Comparison of ENCODE assay signal across 28 mouse cellular contexts in genomic region chr10:44518631-44519030, GRCm38 (mm10). TPM values are rescaled to one million over a fixed set of nuclear protein-coding genes. Genes with fewer than 3 reads are reported as not detected.
A peak's percentile ranks its signal among the peaks of the same experiment; 100 is the strongest.
DNase-seq lines count a peak whose midpoint lies in the region; ATAC-seq lines count a peak whose summit lies in the region.
"Had no signal": no experiment of that assay in that cellular context is flagged by ENCODE, and none has a peak within 500 bp of the region (broad histone marks: within the 10 kb centered on the region; RNA-seq: fewer than 3 reads in every experiment).

No protein-coding gene starts in this region.

- 0 out of 2 replicates have a peak, but pooled peaks have one; percentile 21 for ATAC-seq in heart, embryonic 14.5 days (ENCODE audit: insufficient number of reproducible peaks, insufficient read depth, low FRiP score, low read depth)
- no peak for ATAC-seq in forebrain, embryonic 15.5 days (replicated peaks)
- ATAC-seq: forebrain, embryonic 14.5 days; midbrain, embryonic 15.5 days had no signal

- no peaks in the 10 kb centered on the region for H3K36me3 ChIP-seq in heart, embryonic 14.5 days (ENCODE audit: control insufficient read depth, insufficient read depth, low read length)
- no peaks in the 10 kb centered on the region for H3K36me3 ChIP-seq in forebrain, embryonic 15.5 days
- H3K36me3 ChIP-seq: embryonic facial prominence, embryonic 12.5 days; heart, embryonic 13.5 days; hindbrain, embryonic 13.5 days; limb, embryonic 15.5 days; midbrain, embryonic 15.5 days; neural tube, embryonic 13.5 days had no signal

- no peak overlapping the region for H3K27ac ChIP-seq in heart, embryonic 14.5 days (replicated peaks in 1 of 2; ENCODE audit: control insufficient read depth in 1 of 2, insufficient read depth in 1 of 2, low read depth in 2 of 2, low read length in 2 of 2)
- no peak overlapping the region for H3K27ac ChIP-seq in forebrain, embryonic 15.5 days (replicated peaks)
- H3K27ac ChIP-seq: embryonic facial prominence, embryonic 12.5 days; heart, embryonic 13.5 days; hindbrain, embryonic 13.5 days; kidney, postnatal 0 days; left cerebral cortex, adult 2 months; limb, embryonic 15.5 days; liver, embryonic 14.5 days; midbrain, embryonic 15.5 days; neural tube, embryonic 13.5 days had no signal

- H3K4me2 ChIP-seq in heart, embryonic 14.5 days (ENCODE audit: low read length): no peak overlapping the region
- no peak overlapping the region for H3K4me2 ChIP-seq in forebrain, embryonic 15.5 days (replicated peaks)
- H3K4me2 ChIP-seq: embryonic facial prominence, embryonic 12.5 days; heart, embryonic 13.5 days; hindbrain, embryonic 13.5 days; limb, embryonic 15.5 days; lung, embryonic 14.5 days; midbrain, embryonic 15.5 days; neural tube, embryonic 13.5 days had no signal

- intact Hi-C loops in heart, postnatal 14 days (cut with DNase I): no loop called here
- intact Hi-C loops in gastrocnemius, postnatal 14 days (cut with DNase I; ENCODE audit: low total_unique reads): no loop called here

- DNase-seq in heart, postnatal 14 days: no peak
- peak; percentile 73 for DNase-seq in NIH3T3 (ENCODE audit: low read depth)
- DNase-seq in fibroblast of lung, adult 2 months (ENCODE audit: low read depth): peak; percentile 66
- peak; percentile 31 for DNase-seq in telencephalon, adult 2 months (ENCODE audit: low read depth, low spot score)
- no peak for DNase-seq in gastrocnemius, postnatal 14 days
- DNase-seq: cerebellum, adult 18-20 months; cerebellum, postnatal 14 days; gastrocnemius, postnatal 25 days; kidney, adult 2 months; left cerebral cortex, postnatal 4 days; lung, embryonic 14.5 days; right cerebral cortex, adult 18-20 months; right cerebral cortex, postnatal 4 days; thymus, adult 2 months; thymus, postnatal 4 days had no signal

- no peaks in the 10 kb centered on the region for H3K4me1 ChIP-seq in heart, embryonic 14.5 days (ENCODE audit: control insufficient read depth in 2 of 2, insufficient read depth in 2 of 2, low read length in 2 of 2)
- no peaks in the 10 kb centered on the region for H3K4me1 ChIP-seq in forebrain, embryonic 15.5 days
- H3K4me1 ChIP-seq: embryonic facial prominence, embryonic 12.5 days; heart, embryonic 13.5 days; hindbrain, embryonic 13.5 days; limb, embryonic 15.5 days; midbrain, embryonic 15.5 days; neural tube, embryonic 13.5 days had no signal

- H3K4me3 ChIP-seq in heart, embryonic 14.5 days (ENCODE audit: control insufficient read depth in 1 of 2, insufficient read depth in 1 of 2, low read depth in 1 of 2, low read length in 2 of 2): no peak overlapping the region
- H3K4me3 ChIP-seq in forebrain, embryonic 15.5 days: no peak overlapping the region
- H3K4me3 ChIP-seq: embryonic facial prominence, embryonic 12.5 days; erythroblast, embryonic 14.5 days; heart, embryonic 13.5 days; hindbrain, embryonic 13.5 days; left cerebral cortex, adult 2 months; limb, embryonic 15.5 days; midbrain, embryonic 15.5 days; neural tube, embryonic 13.5 days had no signal

- H3K27me3 ChIP-seq in heart, embryonic 14.5 days (ENCODE audit: control insufficient read depth, insufficient read depth, low read length): peaks cover 9% of the 10 kb centered on the region
- peaks cover 20% of the 10 kb centered on the region; the same call in 1 of the 2 replicates for H3K27me3 ChIP-seq in forebrain, embryonic 15.5 days
- H3K27me3 ChIP-seq: limb, embryonic 15.5 days; midbrain, embryonic 15.5 days; neural tube, embryonic 13.5 days had no signal

- H3K9ac ChIP-seq in heart, embryonic 14.5 days (ENCODE audit: low read length): no peak overlapping the region
- H3K9ac ChIP-seq in forebrain, embryonic 15.5 days (replicated peaks): no peak overlapping the region
- H3K9ac ChIP-seq: embryonic facial prominence, embryonic 12.5 days; heart, embryonic 13.5 days; hindbrain, embryonic 13.5 days; limb, embryonic 15.5 days; liver, embryonic 14.5 days; lung, embryonic 14.5 days; midbrain, embryonic 15.5 days; neural tube, embryonic 13.5 days had no signal

- no peaks in the 10 kb centered on the region for H3K9me3 ChIP-seq in heart, embryonic 14.5 days (ENCODE audit: control insufficient read depth, low read length)
- no peaks in the 10 kb centered on the region for H3K9me3 ChIP-seq in forebrain, embryonic 15.5 days
- H3K9me3 ChIP-seq: embryonic facial prominence, embryonic 12.5 days; heart, embryonic 13.5 days; hindbrain, embryonic 13.5 days; limb, embryonic 15.5 days; midbrain, embryonic 15.5 days; neural tube, embryonic 13.5 days had no signal

- WGBS in heart, embryonic 14.5 days: 50% methylated on average over 7 of the region's 7 CpGs
- WGBS in forebrain, embryonic 15.5 days: 70% methylated on average over 7 of the region's 7 CpGs

RNA-seq across cellular contexts. Expression of gene Prdm1, which starts 9.7 kb away (rescaled TPM):
- polyA plus RNA-seq in heart, embryonic 14.5 days (2014; fragmentation: Nextera tagmentation; extraction: Ambion mirVana): 0.86 and 0.98 TPM in 2 replicates
- total RNA-seq in heart, postnatal 14 days (2021): 1 to 10 TPM; 1.6 to 2.1 TPM
- polyA plus RNA-seq in forebrain, embryonic 15.5 days (2015; fragmentation: Nextera tagmentation; extraction: Ambion mirVana): 0.45 and 0.47 TPM in 2 replicates
- total RNA-seq in gastrocnemius, postnatal 14 days (2021): 1 to 10 TPM in 1 of 2 experiments, under 1 TPM in 1; 0.89 to 1.8 TPM
- polyA plus RNA-seq: erythroblast, embryonic 14.5 days had no signal

Comparison
In these comparisons a context has a peak if more than half of its experiments do, and no peak if none do; other contexts are left out.
1. DNase-seq: peak in NIH3T3 (single experiment), fibroblast of lung, adult 2 months (single experiment) and telencephalon, adult 2 months (single experiment); none in heart, postnatal 14 days (0 of 2) and gastrocnemius, postnatal 14 days (single experiment).